Mouse (Mus musculus) embryonic facial prominence, embryonic 10.5 days (tissue): Measurements from ENCODE around the gene Snapc4. TPM values are rescaled to one million over a fixed set of nuclear protein-coding genes. Genes with fewer than 3 reads are reported as not detected.
"Not testable (repeated sequence)": the region's sequence is repeated elsewhere in the genome, so short reads cannot be mapped to it uniquely, and the experiment has no call there.

Experiments
- DNase-seq: peaks from one replicate; pipeline ENCODE4 v3.0.0-alpha.2; 2017; ENCODE audit warnings: low spot score
- H3K27ac ChIP-seq: fragments of 300-500 bp; sonication (generic); replicated peaks from 2 replicates; pipeline ENCODE4 v1.5.1; 2016; ENCODE audit warnings: mild to moderate bottlenecking
- H3K27me3 ChIP-seq: fragments of 300-500 bp; sonication (generic); replicated peaks from 2 replicates; pipeline ENCODE4 v1.6.1; 2016; ENCODE audit warnings: low read depth, mild to moderate bottlenecking; ENCODE audit not compliant: poor library complexity, severe bottlenecking
- H3K36me3 ChIP-seq: fragments of 300-500 bp; sonication (generic); replicated peaks from 2 replicates; pipeline ENCODE4 v1.6.1; 2016; ENCODE audit warnings: mild to moderate bottlenecking, moderate library complexity
- H3K4me1 ChIP-seq: fragments of 300-500 bp; sonication (generic); 2 replicates; pipeline ENCODE4 v1.6.1; 2016
- H3K4me3 ChIP-seq: fragments of 300-500 bp; sonication (generic); 2 replicates; pipeline ENCODE4 v1.5.1; 2016; ENCODE audit warnings: mild to moderate bottlenecking, moderate library complexity
- H3K9me3 ChIP-seq: fragments of 300-500 bp; sonication (generic); 2 replicates; pipeline ENCODE4 v1.6.1; 2016; ENCODE audit warnings: mild to moderate bottlenecking
- WGBS: fragments of 180-500 bp; shearing (Covaris S2); methylation state at CpG from one replicate; pipeline ENCODE4 v1.1.7; 2016; 5-methylcytosine and 5-hydroxymethylcytosine counted together
- polyA plus RNA-seq: library from polyadenylated mRNA; unstranded; fragments of >200 nt; fragmentation: Nextera tagmentation; extraction: Ambion mirVana; gene quantifications from 2 replicates; pipeline ENCODE4 v1.2.1, GENCODE M21; 2016

The Snapc4 gene
- polyA plus RNA-seq, 1 experiment from 2014 or later, result 39.3 TPM

- Histone ChIP-seq H3K4me1 (peaks cover 14% of the 10 kb centered on the region), H3K4me3 (no peak overlapping the region), H3K36me3 (peaks cover 92% of the 10 kb centered on the region), H3K9me3 (no peaks in the 10 kb centered on the region), H3K27me3 (no peaks in the 10 kb centered on the region), H3K27ac (no peak overlapping the region)
- WGBS, result 87% methylated on average over 4 of the region's 4 CpGs
- DNase-seq, result no peak
These were observed 20.6 kb upstream of the Snapc4 start for GRCm38 (mm10) chr2:26401023-26401422.

GRCm38 (mm10) chr2:26400296-26400695 is 19.8 kb upstream of the Snapc4 start:
- Histone ChIP-seq H3K4me3 (no peak overlapping the region), H3K4me1 (peaks cover 7% of the 10 kb centered on the region), H3K27me3 (no peaks in the 10 kb centered on the region), H3K36me3 (peaks cover 92% of the 10 kb centered on the region), H3K27ac (no peak overlapping the region), H3K9me3 (no peaks in the 10 kb centered on the region)
- no peak for DNase-seq
- 91% methylated on average over 5 of the region's 5 CpGs for WGBS

GRCm38 (mm10) chr2:26399647-26400046 is 19.2 kb upstream of the Snapc4 start:
- H3K36me3 ChIP-seq, result peaks cover 92% of the 10 kb centered on the region

GRCm38 (mm10) chr2:26398978-26399377 is 18.5 kb upstream of the Snapc4 start:
- peaks cover 96% of the 10 kb centered on the region for H3K36me3 ChIP-seq
- 92% methylated on average over 8 of the region's 8 CpGs for WGBS
- H3K27me3 ChIP-seq, result no peaks in the 10 kb centered on the region
- no peak for DNase-seq
- H3K4me1 ChIP-seq, result no peaks in the 10 kb centered on the region
- H3K4me3 ChIP-seq, result peak overlapping the region; percentile 3; the same call in 1 of the 2 replicates
- no peaks in the 10 kb centered on the region for H3K9me3 ChIP-seq
- no peak overlapping the region for H3K27ac ChIP-seq

More at GRCm38 (mm10) chr2:26399647-26400046, 19.2 kb upstream of the Snapc4 start:
- H3K27ac ChIP-seq, result no peak overlapping the region
- H3K4me1 ChIP-seq, result peaks cover 3% of the 10 kb centered on the region; the same call in 1 of the 2 replicates
- no peaks in the 10 kb centered on the region for H3K9me3 ChIP-seq
- H3K4me3 ChIP-seq, result no peak overlapping the region
- no peak for DNase-seq
- H3K27me3 ChIP-seq, result no peaks in the 10 kb centered on the region
- WGBS, result 91% methylated on average over 5 of the region's 5 CpGs

GRCm38 (mm10) chr2:26391617-26392016 is 11.2 kb upstream of the Snapc4 start:
- H3K36me3 ChIP-seq, result peaks cover 80% of the 10 kb centered on the region

GRCm38 (mm10) chr2:26390954-26391353 is 10.5 kb upstream of the Snapc4 start:
- 89% methylated on average over 3 of the region's 3 CpGs for WGBS
- Histone ChIP-seq H3K9me3 (no peaks in the 10 kb centered on the region), H3K27me3 (no peaks in the 10 kb centered on the region), H3K36me3 (peaks cover 80% of the 10 kb centered on the region), H3K4me1 (peaks cover 24% of the 10 kb centered on the region), H3K27ac (no peak overlapping the region), H3K4me3 (no peak overlapping the region)
- no peak for DNase-seq

More at GRCm38 (mm10) chr2:26391617-26392016, 11.2 kb upstream of the Snapc4 start:
- H3K27me3 ChIP-seq, result no peaks in the 10 kb centered on the region
- no peak overlapping the region for H3K27ac ChIP-seq
- no peak overlapping the region for H3K4me3 ChIP-seq
- DNase-seq, result no peak
- H3K4me1 ChIP-seq, result peaks cover 24% of the 10 kb centered on the region
- 92% methylated on average over 6 of the region's 6 CpGs for WGBS
- no peaks in the 10 kb centered on the region for H3K9me3 ChIP-seq

- DNase-seq, result peak; percentile 90
- H3K36me3 ChIP-seq, result peaks cover 80% of the 10 kb centered on the region
These were observed 8.8 kb upstream of the Snapc4 start, which contains the start of the genes Entr1 and Pmpca for GRCm38 (mm10) chr2:26389154-26389690. Gene Entr1, minus strand, starts transcription at chr2:26389316. Gene Pmpca, plus strand, starts transcription at chr2:26389339.

GRCm38 (mm10) chr2:26388682-26389153 is 8.3 kb upstream of the Snapc4 start:
- Histone ChIP-seq H3K27ac (peak overlapping the region; percentile 91), H3K36me3 (peaks cover 80% of the 10 kb centered on the region), H3K27me3 (no peaks in the 10 kb centered on the region), H3K9me3 (no peaks in the 10 kb centered on the region), H3K4me3 (peak overlapping the region; percentile 98), H3K4me1 (peaks cover 24% of the 10 kb centered on the region)
- DNase-seq, result peak; percentile 55
- WGBS, result under 1% methylated on average over 45 of the region's 45 CpGs

More at GRCm38 (mm10) chr2:26389154-26389690, 8.8 kb upstream of the Snapc4 start, which contains the start of the genes Entr1 and Pmpca:
- Histone ChIP-seq H3K27me3 (no peaks in the 10 kb centered on the region), H3K4me3 (peak within 1 kb of the TSS; percentile 98), H3K27ac (peak within 1 kb of the TSS; percentile 91), H3K9me3 (no peaks in the 10 kb centered on the region), H3K4me1 (peaks cover 24% of the 10 kb centered on the region)
- WGBS, result under 1% methylated on average over 60 of the region's 60 CpGs

- H3K27me3 ChIP-seq, result no peaks in the 10 kb centered on the region
- DNase-seq, result no peak
- H3K4me3 ChIP-seq, result peak overlapping the region; percentile 98
- no peaks in the 10 kb centered on the region for H3K9me3 ChIP-seq
- H3K27ac ChIP-seq, result no peak overlapping the region
- H3K36me3 ChIP-seq, result peaks cover 80% of the 10 kb centered on the region
- 92% methylated on average over 3 of the region's 3 CpGs for WGBS
- H3K4me1 ChIP-seq, result peaks cover 24% of the 10 kb centered on the region
These were observed 7.3 kb upstream of the Snapc4 start for GRCm38 (mm10) chr2:26387713-26388112.

- H3K27me3 ChIP-seq, H3K9me3 ChIP-seq, DNase-seq: not testable (repeated sequence)
- Histone ChIP-seq H3K4me3 (peak overlapping the region; percentile 87), H3K4me1 (peaks cover 10% of the 10 kb centered on the region), H3K27ac (peak overlapping the region; percentile 82), H3K36me3 (peaks cover 75% of the 10 kb centered on the region)
- 40% methylated on average over 6 of the region's 6 CpGs for WGBS
These were observed 418 bp upstream of the Snapc4 start for GRCm38 (mm10) chr2:26380871-26381270.

- Histone ChIP-seq H3K4me1 (no peaks in the 10 kb centered on the region), H3K9me3 (no peaks in the 10 kb centered on the region), H3K36me3 (peaks cover 100% of the 10 kb centered on the region), H3K27me3 (no peaks in the 10 kb centered on the region), H3K4me3 (no peak overlapping the region), H3K27ac (no peak overlapping the region)
- no peak for DNase-seq
- 94% methylated on average over 8 of the region's 8 CpGs for WGBS
These were observed 8.1 kb downstream of the Snapc4 start for GRCm38 (mm10) chr2:26372396-26372795.

- Histone ChIP-seq H3K27ac (no peak overlapping the region), H3K4me1 (no peaks in the 10 kb centered on the region), H3K9me3 (no peaks in the 10 kb centered on the region), H3K36me3 (peaks cover 100% of the 10 kb centered on the region), H3K27me3 (no peaks in the 10 kb centered on the region), H3K4me3 (no peak overlapping the region)
- 82% methylated on average over 1 of the region's 1 CpGs for WGBS
- DNase-seq, result no peak
These were observed 11.9 kb downstream of the Snapc4 start for GRCm38 (mm10) chr2:26368572-26368971.

GRCm38 (mm10) chr2:26367911-26368310 is 12.5 kb downstream of the Snapc4 start:
- Histone ChIP-seq H3K9me3 (no peaks in the 10 kb centered on the region), H3K27ac (no peak overlapping the region), H3K4me1 (no peaks in the 10 kb centered on the region), H3K36me3 (peaks cover 100% of the 10 kb centered on the region), H3K27me3 (no peaks in the 10 kb centered on the region), H3K4me3 (no peak overlapping the region)
- DNase-seq, result no peak
- WGBS, result 93% methylated on average over 6 of the region's 6 CpGs
